Mouse (Mus musculus) kidney, embryonic 15.5 days (tissue): ENCODE data around the gene Kazn. TPM values are rescaled to one million over a fixed set of nuclear protein-coding genes. Genes with fewer than 3 reads are reported as not detected.

ENCODE experiments used
- ATAC-seq: fragments of 200-750 bp; cut with Nextera tagmentation; replicated peaks from 2 replicates; pipeline ENCODE4 v1.8.0; 2017; ENCODE audit warnings: moderate TSS enrichment; ENCODE audit not compliant: low FRiP score
- H3K27ac ChIP-seq: fragments of 300-500 bp; sonication (generic); 2 replicates; pipeline ENCODE4 v1.5.1; 2015; ENCODE audit warnings: mild to moderate bottlenecking, inconsistent platforms
- H3K27me3 ChIP-seq: fragments of 300-500 bp; sonication (generic); 2 replicates; pipeline ENCODE4 v1.6.1; 2015; ENCODE audit warnings: inconsistent platforms
- H3K36me3 ChIP-seq: fragments of 300-500 bp; sonication (generic); 2 replicates; pipeline ENCODE4 v1.6.1; 2015; ENCODE audit warnings: inconsistent platforms
- H3K4me1 ChIP-seq: fragments of 300-500 bp; sonication (generic); 2 replicates; pipeline ENCODE4 v1.6.1; 2015; ENCODE audit warnings: inconsistent platforms
- H3K4me2 ChIP-seq: fragments of 300-500 bp; sonication (generic); 2 replicates; pipeline ENCODE4 v1.6.1; 2015; ENCODE audit warnings: moderate library complexity, mild to moderate bottlenecking, inconsistent platforms
- H3K4me3 ChIP-seq: fragments of 300-500 bp; sonication (generic); replicated peaks from 2 replicates; pipeline ENCODE4 v1.5.1; 2015; ENCODE audit warnings: mild to moderate bottlenecking, inconsistent platforms
- H3K9ac ChIP-seq: fragments of 300-500 bp; sonication (generic); 2 replicates; pipeline ENCODE4 v1.6.1; 2015; ENCODE audit warnings: mild to moderate bottlenecking, inconsistent platforms
- H3K9me3 ChIP-seq: fragments of 300-500 bp; sonication (generic); replicated peaks from 2 replicates; pipeline ENCODE4 v1.6.1; 2016; ENCODE audit warnings: inconsistent platforms
- WGBS: fragments of 180-500 bp; shearing (Covaris S2); methylation state at CpG from one replicate; pipeline ENCODE4 v1.1.7; 2015; ENCODE audit warnings: mixed read lengths; 5-methylcytosine and 5-hydroxymethylcytosine counted together
- polyA plus RNA-seq: library from polyadenylated mRNA; unstranded; fragments of >200 nt; fragmentation: Nextera tagmentation; extraction: Ambion mirVana; gene quantifications from 2 replicates; pipeline ENCODE4 v1.2.1, GENCODE M21; 2015

Kazn gene
- polyA plus RNA-seq, 1 experiment from 2014 or later, result 15.9 TPM

DNA sequence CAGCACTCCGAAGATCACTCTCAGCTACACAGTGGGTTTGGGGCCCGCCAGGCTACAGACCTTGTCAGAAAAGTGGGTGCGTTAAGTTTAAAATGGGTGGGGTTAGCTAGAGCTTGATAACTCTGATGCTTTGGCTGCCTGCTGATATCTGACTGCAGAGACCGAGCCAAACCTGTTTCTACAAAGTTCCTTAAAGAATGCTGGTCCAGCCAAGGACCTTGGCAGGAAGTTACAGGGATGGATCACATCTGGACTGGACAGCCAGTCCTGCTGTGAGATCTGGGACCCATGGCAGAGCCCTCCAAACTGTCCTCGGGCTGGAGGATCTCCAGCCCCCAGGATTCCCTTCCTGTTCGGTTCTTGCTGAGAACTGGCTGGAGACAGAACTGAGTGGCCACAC is 173.4 kb downstream of the Kazn start:
- no peaks in the 10 kb centered on the region for H3K36me3 ChIP-seq
- ATAC-seq, result no peak
- H3K4me2 ChIP-seq, result no peak overlapping the region
- H3K9ac ChIP-seq, result no peak overlapping the region
- no peak overlapping the region for H3K4me3 ChIP-seq
- no peaks in the 10 kb centered on the region for H3K9me3 ChIP-seq
- 59% methylated on average over 6 of the region's 6 CpGs for whole genome bisulfite sequencing
- H3K4me1 ChIP-seq, result peaks cover 69% of the 10 kb centered on the region
- H3K27me3 ChIP-seq, result 0 out of 2 replicates have a peak, but pooled peaks cover 4% of the 10 kb centered on the region
- peak overlapping the region; percentile 67 for H3K27ac ChIP-seq

DNA sequence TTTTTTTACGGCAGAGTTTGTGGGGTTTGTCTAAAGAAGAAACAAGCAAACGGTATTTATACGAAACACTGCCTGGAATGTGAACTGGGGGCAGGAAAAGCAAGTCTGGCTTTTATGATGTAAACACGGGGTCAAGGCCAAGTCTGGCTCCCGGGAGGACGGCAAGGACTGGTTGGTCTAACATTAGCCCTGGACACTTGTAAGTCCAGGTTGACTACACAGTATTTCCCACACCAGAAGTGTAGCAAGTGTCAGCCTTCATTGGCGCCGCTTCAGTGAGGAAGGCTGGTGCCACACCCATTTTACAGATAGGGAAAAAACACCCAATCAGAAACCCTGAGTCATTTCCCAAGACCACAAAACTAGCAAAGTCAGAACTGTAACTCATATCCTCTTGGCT is 173.9 kb downstream of the Kazn start:
- peak overlapping the region; percentile 67; the same call in 1 of the 2 replicates for H3K27ac ChIP-seq
- no peaks in the 10 kb centered on the region for H3K9me3 ChIP-seq
- no peak overlapping the region for H3K9ac ChIP-seq
- no peak overlapping the region for H3K4me2 ChIP-seq
- no peak overlapping the region for H3K4me3 ChIP-seq
- H3K36me3 ChIP-seq, result no peaks in the 10 kb centered on the region
- 53% methylated on average over 8 of the region's 8 CpGs for WGBS
- ATAC-seq, result no peak
- peaks cover 70% of the 10 kb centered on the region for H3K4me1 ChIP-seq
- H3K27me3 ChIP-seq, result 0 out of 2 replicates have a peak, but pooled peaks cover 4% of the 10 kb centered on the region

DNA sequence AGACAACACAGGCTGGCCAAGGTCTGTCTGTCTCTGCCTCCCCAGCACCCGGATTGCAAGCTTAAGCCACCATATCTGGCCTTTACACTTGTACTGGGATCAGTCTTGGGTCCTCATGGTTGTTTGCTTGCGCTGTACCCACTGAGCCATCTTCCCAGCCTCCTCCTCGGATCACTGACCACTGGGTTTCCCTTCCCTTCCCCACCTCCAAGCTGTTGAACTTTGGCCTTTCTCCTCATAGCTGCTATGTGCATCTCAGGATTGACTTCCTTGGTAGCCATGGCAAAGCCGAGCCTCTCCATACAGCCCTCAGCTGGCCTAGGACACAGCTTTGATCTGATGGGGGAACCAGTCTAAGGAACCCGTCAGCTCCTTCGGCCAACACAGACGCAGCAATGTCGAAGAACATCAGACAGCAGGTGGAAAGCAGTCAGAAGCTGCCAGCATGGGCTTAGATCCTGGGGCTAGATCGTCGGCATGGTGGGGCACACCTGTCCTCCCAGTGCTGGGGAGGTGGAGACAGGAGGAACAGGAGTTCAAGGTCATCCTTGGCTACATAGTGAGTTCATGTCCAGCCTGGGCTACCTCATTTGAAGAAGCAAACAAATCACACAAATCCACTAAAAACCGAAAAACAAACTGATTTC is 174.5 kb downstream of the Kazn start:
- peak overlapping the region; percentile 20; the same call in 1 of the 2 replicates for H3K27ac ChIP-seq

DNA sequence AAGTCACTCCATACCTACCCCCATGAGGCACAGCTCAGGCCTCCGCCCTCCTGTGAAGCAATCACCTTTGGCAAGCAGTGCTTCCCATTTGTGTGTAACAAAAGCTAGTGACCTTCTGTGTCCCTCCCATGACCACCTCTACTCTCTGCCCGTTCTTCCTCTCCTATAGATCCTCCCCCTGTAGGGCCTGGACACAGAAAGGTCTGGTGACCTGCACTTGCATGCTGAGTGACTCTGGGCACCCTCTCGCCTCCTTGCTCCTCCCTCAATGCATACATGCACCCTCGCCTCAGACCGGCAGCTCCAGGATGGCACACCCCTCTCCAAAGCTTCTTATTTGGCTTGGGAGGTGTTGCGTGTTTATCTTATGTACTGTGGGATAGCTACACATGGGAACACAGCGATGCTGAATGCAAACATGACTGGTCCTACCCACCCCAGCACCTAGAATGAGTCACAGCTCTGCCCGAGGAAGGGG is 176.1 kb downstream of the Kazn start:
- H3K9ac ChIP-seq, result no peak overlapping the region
- ATAC-seq, result no peak
- H3K36me3 ChIP-seq, result no peaks in the 10 kb centered on the region
- 0 out of 2 replicates have a peak, but pooled peaks cover 4% of the 10 kb centered on the region for H3K27me3 ChIP-seq
- no peak overlapping the region for H3K27ac ChIP-seq
- WGBS, result 84% methylated on average over 8 of the region's 8 CpGs
- no peak overlapping the region for H3K4me2 ChIP-seq
- H3K9me3 ChIP-seq, result no peaks in the 10 kb centered on the region
- H3K4me1 ChIP-seq, result peaks cover 64% of the 10 kb centered on the region
- H3K4me3 ChIP-seq, result no peak overlapping the region

More for the DNA sequence above, 174.5 kb downstream of the Kazn start:
- ATAC-seq, result no peak
- peaks cover 72% of the 10 kb centered on the region for H3K4me1 ChIP-seq
- H3K27me3 ChIP-seq, result 0 out of 2 replicates have a peak, but pooled peaks cover 4% of the 10 kb centered on the region
- H3K9ac ChIP-seq, result no peak overlapping the region
- no peak overlapping the region for H3K4me2 ChIP-seq
- WGBS, result 85% methylated on average over 11 of the region's 11 CpGs
- H3K4me3 ChIP-seq, result no peak overlapping the region
- H3K9me3 ChIP-seq, result no peaks in the 10 kb centered on the region
- H3K36me3 ChIP-seq, result no peaks in the 10 kb centered on the region

DNA sequence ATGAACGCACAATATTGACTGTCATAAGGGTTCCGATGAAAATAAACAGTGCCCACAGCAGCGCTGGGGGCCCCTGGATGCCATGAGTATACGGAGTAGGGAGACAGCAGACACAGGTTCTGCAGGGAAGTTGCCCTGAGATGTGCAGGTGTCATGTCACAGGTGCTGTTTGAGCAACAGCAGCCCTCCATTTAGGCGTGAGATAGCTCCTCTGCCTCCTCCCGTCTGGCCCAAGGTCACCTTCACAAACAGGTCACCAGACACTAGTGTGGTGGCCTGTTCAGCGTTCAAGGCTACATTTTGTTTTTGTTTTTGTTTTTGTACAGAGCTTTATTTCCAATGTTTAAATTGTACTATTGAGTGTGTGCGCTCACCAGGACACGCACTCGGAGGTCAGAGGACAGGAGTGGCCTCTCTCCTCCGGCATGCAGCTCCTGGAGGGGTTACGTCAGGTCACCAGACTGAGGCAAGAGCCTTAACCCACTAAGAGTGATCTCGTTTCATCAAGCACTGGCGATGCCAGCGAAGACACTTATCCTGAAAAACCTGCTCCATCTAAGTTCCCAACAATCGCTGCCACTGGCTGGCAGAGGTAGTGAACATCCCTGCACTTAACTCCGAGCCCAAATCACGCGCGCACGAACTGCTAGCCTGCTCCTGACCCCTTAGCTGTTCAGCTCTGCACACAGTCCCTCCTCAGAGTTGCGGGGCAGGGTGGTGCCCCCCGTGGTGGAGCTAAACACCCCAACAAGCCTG is 177.5 kb downstream of the Kazn start:
- no peak overlapping the region for H3K4me3 ChIP-seq
- H3K36me3 ChIP-seq, result no peaks in the 10 kb centered on the region
- no peaks in the 10 kb centered on the region for H3K27me3 ChIP-seq
- no peak overlapping the region for H3K9ac ChIP-seq
- H3K4me2 ChIP-seq, result no peak overlapping the region
- ATAC-seq, result no peak
- peaks cover 58% of the 10 kb centered on the region for H3K4me1 ChIP-seq
- H3K9me3 ChIP-seq, result no peaks in the 10 kb centered on the region
- no peak overlapping the region for H3K27ac ChIP-seq
- 72% methylated on average over 23 of the region's 23 CpGs for WGBS

DNA sequence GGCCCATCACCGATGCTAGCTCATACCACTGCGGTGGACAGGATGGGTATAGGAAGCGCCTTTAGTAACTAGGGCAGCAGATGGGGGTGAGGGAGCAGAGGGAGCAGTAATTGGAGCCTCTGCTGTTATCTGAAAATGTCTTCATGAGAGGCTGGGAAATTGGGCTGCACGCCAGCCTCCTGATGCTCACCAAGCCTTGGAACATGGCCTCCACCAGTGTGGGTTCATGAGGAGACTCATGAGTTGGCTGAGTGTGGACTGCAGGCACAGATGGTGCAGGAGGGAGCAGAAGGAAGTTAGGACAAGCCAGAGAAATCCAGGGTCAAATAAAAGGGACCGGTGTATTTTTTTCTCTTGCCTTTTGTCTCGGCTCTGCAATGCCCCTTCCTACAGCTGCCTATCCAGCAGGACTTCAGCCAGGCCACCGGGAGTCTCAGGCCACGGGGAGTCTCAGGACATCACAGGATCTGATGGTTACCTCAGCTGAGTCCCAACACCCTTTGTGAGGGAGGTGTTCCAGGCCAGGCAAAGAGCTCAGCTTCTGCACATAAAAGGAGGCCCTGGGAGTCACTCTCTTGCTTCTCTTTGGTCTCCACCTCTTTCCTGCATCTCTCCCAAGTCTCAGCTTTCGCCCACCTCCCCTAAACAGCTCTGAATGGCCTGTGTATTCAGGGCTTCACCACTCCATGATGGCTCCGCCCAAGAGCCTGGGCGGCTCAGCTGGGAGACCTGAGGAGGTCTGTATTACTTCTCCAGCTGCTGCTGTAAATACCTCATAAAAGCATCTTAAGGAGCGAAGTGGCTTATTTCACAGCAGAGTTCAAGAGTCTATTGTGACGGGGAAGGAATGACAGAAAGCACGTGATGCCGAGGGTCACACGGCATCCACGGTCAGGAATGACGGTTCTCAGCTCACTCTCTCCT is 178.5 kb downstream of the Kazn start:
- peaks cover 50% of the 10 kb centered on the region for H3K4me1 ChIP-seq
- H3K27me3 ChIP-seq, result no peaks in the 10 kb centered on the region
- no peak for ATAC-seq
- 0 out of 2 replicates have a peak overlapping the region, but pooled peaks have one; percentile 13 for H3K27ac ChIP-seq
- H3K4me3 ChIP-seq, result no peak overlapping the region
- no peaks in the 10 kb centered on the region for H3K36me3 ChIP-seq
- no peak overlapping the region for H3K4me2 ChIP-seq
- H3K9me3 ChIP-seq, result no peaks in the 10 kb centered on the region
- no peak overlapping the region for H3K9ac ChIP-seq
- 42% methylated on average over 18 of the region's 18 CpGs for WGBS

DNA sequence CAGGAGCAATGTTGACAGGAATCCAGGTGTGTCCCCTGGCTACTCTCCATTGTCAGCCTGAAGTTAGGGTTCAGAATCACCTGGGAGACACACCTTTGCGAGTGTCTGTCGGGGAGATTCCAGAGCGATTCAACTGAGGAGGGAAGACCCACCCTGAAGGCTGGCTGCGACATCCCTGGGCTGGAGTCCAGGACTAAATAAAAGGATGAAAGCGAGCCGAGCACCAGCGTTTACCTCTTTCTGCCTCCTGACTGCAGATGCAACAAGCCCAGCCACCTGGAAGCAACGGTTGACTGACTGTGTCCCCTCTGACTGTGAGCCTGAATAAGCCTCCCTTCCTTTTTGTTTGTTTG is 179.4 kb downstream of the Kazn start:
- no peak for ATAC-seq
- WGBS, result 85% methylated on average over 8 of the region's 8 CpGs
- H3K4me2 ChIP-seq, result no peak overlapping the region
- H3K9ac ChIP-seq, result no peak overlapping the region
- no peaks in the 10 kb centered on the region for H3K9me3 ChIP-seq
- peaks cover 44% of the 10 kb centered on the region for H3K4me1 ChIP-seq
- H3K36me3 ChIP-seq, result no peaks in the 10 kb centered on the region
- no peak overlapping the region for H3K27ac ChIP-seq
- no peaks in the 10 kb centered on the region for H3K27me3 ChIP-seq
- H3K4me3 ChIP-seq, result no peak overlapping the region

DNA sequence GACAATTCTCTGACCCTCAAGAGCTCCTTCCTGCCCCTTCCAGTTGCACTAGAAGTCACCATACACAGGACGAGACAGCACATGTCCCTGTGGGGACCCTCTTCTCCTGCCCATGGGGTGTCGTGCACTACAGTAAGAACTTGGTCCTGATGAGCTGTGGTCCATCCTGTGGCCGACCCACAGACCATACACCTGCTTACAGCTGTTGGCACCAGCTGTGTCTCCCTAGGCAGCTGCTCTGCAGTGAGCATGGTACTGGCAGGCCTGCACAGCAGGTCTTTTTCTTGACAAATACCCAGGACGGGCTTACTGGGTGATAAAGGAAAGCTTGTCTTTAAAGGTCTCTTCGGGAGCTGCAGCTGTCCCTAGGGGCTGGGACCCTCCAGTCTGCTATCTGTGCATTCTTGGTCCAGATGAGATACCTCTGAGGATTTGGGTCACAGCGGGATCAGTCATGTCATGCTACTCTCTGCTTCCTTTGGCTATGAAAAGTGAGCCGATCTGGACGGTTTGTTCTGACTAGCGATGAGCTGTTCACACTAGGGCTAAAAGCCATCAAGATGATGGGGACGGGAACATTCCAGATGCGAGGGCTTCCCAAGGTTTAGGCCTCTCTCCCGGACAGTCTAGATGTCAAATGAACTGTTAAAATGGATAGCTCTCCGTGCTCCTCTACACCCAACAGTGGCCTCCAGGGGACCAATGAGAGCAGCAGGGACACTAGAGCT is 179.9 kb downstream of the Kazn start:
- H3K27ac ChIP-seq, result no peak overlapping the region
- H3K9me3 ChIP-seq, result no peaks in the 10 kb centered on the region
- H3K4me2 ChIP-seq, result no peak overlapping the region
- ATAC-seq, result no peak
- peaks cover 43% of the 10 kb centered on the region for H3K4me1 ChIP-seq
- no peaks in the 10 kb centered on the region for H3K27me3 ChIP-seq
- H3K9ac ChIP-seq, result no peak overlapping the region
- no peak overlapping the region for H3K4me3 ChIP-seq
- no peaks in the 10 kb centered on the region for H3K36me3 ChIP-seq
- WGBS, result 82% methylated on average over 13 of the region's 13 CpGs

DNA sequence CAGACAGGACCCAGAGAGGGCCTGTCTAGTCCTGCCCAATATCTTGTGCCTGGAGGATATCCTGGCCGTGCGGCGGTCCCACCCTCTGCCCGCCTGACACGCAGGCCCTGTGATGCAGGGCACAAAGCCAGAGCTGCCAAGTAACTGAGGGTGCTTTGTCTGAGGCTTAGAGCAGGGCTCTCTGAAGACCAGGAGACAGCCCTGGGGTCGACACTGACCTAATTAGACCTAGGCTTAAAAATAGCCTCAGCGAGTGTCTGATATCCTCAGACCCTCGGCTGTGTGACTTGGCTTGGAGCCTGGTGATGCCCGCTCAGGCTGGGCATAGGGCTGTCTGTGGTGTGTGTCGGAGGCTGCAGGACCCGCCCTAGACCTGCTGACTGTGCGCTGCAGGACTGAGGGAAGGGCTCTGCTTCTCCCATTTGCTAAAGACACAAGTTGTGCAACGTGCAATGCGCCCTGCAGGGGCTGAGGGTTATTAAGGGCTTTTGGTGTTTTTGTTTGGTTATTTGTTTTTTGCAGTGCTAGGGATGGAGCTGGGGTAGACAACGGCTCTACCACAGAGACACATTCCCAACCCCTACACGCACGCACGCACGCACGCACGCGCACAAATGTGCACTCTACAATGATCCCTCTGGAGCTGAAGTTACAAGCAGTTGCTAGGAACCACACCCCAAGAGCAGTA is 181.5 kb downstream of the Kazn start:
- peaks cover 45% of the 10 kb centered on the region for H3K4me1 ChIP-seq
- H3K36me3 ChIP-seq, result no peaks in the 10 kb centered on the region
- 0 out of 2 replicates have a peak overlapping the region, but pooled peaks have one; percentile 6 for H3K27ac ChIP-seq
- no peaks in the 10 kb centered on the region for H3K9me3 ChIP-seq
- H3K4me2 ChIP-seq, result no peak overlapping the region
- no peak for ATAC-seq
- no peak overlapping the region for H3K9ac ChIP-seq
- 84% methylated on average over 22 of the region's 22 CpGs for WGBS
- no peaks in the 10 kb centered on the region for H3K27me3 ChIP-seq
- no peak overlapping the region for H3K4me3 ChIP-seq

DNA sequence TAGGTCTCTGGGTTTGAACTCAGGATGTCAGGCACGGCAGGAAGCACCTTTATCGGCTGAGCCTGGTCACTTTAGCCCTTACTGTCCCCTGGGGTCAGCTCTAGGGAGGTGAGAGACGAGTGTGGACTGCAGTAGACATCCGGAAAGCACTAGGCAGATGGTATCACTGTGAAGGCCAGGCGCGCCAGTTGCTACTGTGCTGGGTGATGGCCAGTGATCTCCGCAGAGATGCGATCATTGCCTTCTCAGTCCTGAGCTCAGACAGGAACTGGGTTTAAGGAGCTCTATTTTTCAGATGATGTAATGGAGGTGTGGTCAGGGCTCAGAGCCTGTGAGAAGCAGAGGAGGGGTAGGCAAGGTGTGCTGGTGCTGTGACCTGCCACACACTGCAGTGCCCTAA is 183.6 kb downstream of the Kazn start:
- H3K9ac ChIP-seq, result no peak overlapping the region
- H3K9me3 ChIP-seq, result no peaks in the 10 kb centered on the region
- 76% methylated on average over 8 of the region's 8 CpGs for WGBS
- H3K36me3 ChIP-seq, result no peaks in the 10 kb centered on the region
- 0 out of 2 replicates have a peak overlapping the region, but pooled peaks have one; percentile 18 for H3K27ac ChIP-seq
- H3K27me3 ChIP-seq, result no peaks in the 10 kb centered on the region
- no peak for ATAC-seq
- H3K4me1 ChIP-seq, result peaks cover 39% of the 10 kb centered on the region
- H3K4me2 ChIP-seq, result no peak overlapping the region
- no peak overlapping the region for H3K4me3 ChIP-seq

DNA sequence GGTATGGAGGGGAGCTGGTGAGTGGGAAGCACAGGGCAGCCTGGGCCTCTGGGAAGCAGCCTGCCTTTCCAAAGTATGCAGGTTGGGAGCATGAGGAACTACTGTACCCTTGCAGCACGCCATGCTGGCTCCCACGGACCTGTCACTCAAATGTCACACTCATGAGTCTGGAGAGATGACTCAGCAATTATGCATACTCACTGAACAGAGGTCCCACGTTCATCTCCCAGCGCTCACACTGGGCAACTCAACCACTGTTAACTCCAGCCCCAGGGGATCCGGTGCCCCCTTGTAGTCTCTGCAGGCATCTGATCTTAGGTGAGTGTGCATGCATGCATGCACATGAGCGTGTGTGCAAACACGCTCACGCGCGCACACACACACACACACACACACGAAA is 184.6 kb downstream of the Kazn start:
- no peak overlapping the region for H3K27ac ChIP-seq
- WGBS, result 84% methylated on average over 11 of the region's 11 CpGs
- peaks cover 39% of the 10 kb centered on the region for H3K4me1 ChIP-seq
- no peak for ATAC-seq
- no peaks in the 10 kb centered on the region for H3K9me3 ChIP-seq
- H3K36me3 ChIP-seq, result no peaks in the 10 kb centered on the region
- H3K9ac ChIP-seq, result no peak overlapping the region
- no peak overlapping the region for H3K4me2 ChIP-seq
- no peaks in the 10 kb centered on the region for H3K27me3 ChIP-seq
- no peak overlapping the region for H3K4me3 ChIP-seq
